Mouse (Mus musculus) kidney, embryonic 14.5 days (tissue): ENCODE measurements at regions not wholly inside any gene's neighbourhood (a gene's known extent, or its start where the extent isn't known, plus 50 kb on each side); places are given as distances from the start of the nearest gene placed in this dataset.
A peak's percentile ranks its signal among the peaks of the same experiment; 100 is the strongest.

ENCODE experiments used
- ATAC-seq: fragments of 200-750 bp; cut with Nextera tagmentation; 2 replicates; pipeline ENCODE4 v1.8.0; 2017; ENCODE audit warnings: moderate number of reproducible peaks, mild to moderate bottlenecking, moderate TSS enrichment, moderate library complexity; ENCODE audit not compliant: low FRiP score, low TSS enrichment
- H3K27ac ChIP-seq: fragments of 300-500 bp; sonication (generic); 2 replicates; pipeline ENCODE4 v1.5.1; 2014; ENCODE audit warnings: low read depth, mild to moderate bottlenecking, low read length, moderate library complexity, mixed read lengths
- H3K27me3 ChIP-seq: fragments of 300-500 bp; sonication (generic); 2 replicates; pipeline ENCODE4 v1.6.1; 2014; ENCODE audit warnings: mild to moderate bottlenecking, low read length; ENCODE audit not compliant: control insufficient read depth, insufficient read depth
- H3K36me3 ChIP-seq: fragments of 300-500 bp; sonication (generic); 2 replicates; pipeline ENCODE4 v1.6.1; 2014; ENCODE audit warnings: low read length, mixed read lengths; ENCODE audit not compliant: control insufficient read depth, insufficient read depth
- H3K4me1 ChIP-seq: fragments of 300-500 bp; sonication (generic); 2 replicates; pipeline ENCODE4 v1.6.1; 2014; ENCODE audit warnings: low read length, mixed read lengths; ENCODE audit not compliant: control insufficient read depth, insufficient read depth
- H3K4me2 ChIP-seq: fragments of 300-500 bp; sonication (generic); replicated peaks from 2 replicates; pipeline ENCODE4 v1.6.1; 2014; ENCODE audit warnings: low read depth, mild to moderate bottlenecking, low read length
- H3K4me3 ChIP-seq: fragments of 300-500 bp; sonication (generic); 2 replicates; pipeline ENCODE4 v1.5.1; 2014; ENCODE audit warnings: mild to moderate bottlenecking, low read length
- H3K9ac ChIP-seq: fragments of 300-500 bp; sonication (generic); 2 replicates; pipeline ENCODE4 v1.6.1; 2014; ENCODE audit warnings: low read depth, mild to moderate bottlenecking, low read length, moderate library complexity
- H3K9me3 ChIP-seq: fragments of 300-500 bp; sonication (generic); 2 replicates; pipeline ENCODE4 v1.6.1; 2016; ENCODE audit warnings: low read length; ENCODE audit not compliant: control insufficient read depth
- WGBS: fragments of 180-500 bp; shearing (Covaris S2); extraction: QIAGEN DNeasy Blood & Tissue Kit; methylation state at CpG from one replicate; pipeline ENCODE4 v1.1.7; 2014; 5-methylcytosine and 5-hydroxymethylcytosine counted together

- H3K27me3 ChIP-seq: no peaks in the 10 kb centered on the region
- H3K4me3 ChIP-seq: no peak overlapping the region
- H3K9ac ChIP-seq: no peak overlapping the region
- 74% methylated on average over 14 of the region's 14 CpGs for WGBS
- peaks cover 22% of the 10 kb centered on the region for H3K4me1 ChIP-seq
- no peak for ATAC-seq
- no peak overlapping the region for H3K4me2 ChIP-seq
- H3K9me3 ChIP-seq: no peaks in the 10 kb centered on the region
- no peak overlapping the region for H3K27ac ChIP-seq
- no peaks in the 10 kb centered on the region for H3K36me3 ChIP-seq
Observed at GRCm38 (mm10) chr13:97443731-97444428, 203.0 kb downstream of the Enc1 start.

GRCm38 (mm10) chr13:97442806-97443205, 201.9 kb downstream of the Enc1 start:
- 67% methylated on average over 1 of the region's 1 CpGs for WGBS
- Histone ChIP-seq H3K27ac (no peak overlapping the region; the same call in 1 of the 2 replicates), H3K27me3 (no peaks in the 10 kb centered on the region), H3K9me3 (no peaks in the 10 kb centered on the region), H3K4me2 (no peak overlapping the region), H3K36me3 (no peaks in the 10 kb centered on the region), H3K9ac (no peak overlapping the region), H3K4me1 (peaks cover 22% of the 10 kb centered on the region), H3K4me3 (no peak overlapping the region)
- no peak for ATAC-seq

- Histone ChIP-seq H3K9me3 (no peaks in the 10 kb centered on the region), H3K4me1 (peaks cover 22% of the 10 kb centered on the region), H3K4me3 (no peak overlapping the region), H3K27me3 (no peaks in the 10 kb centered on the region), H3K9ac (no peak overlapping the region), H3K36me3 (no peaks in the 10 kb centered on the region), H3K27ac (peak overlapping the region; percentile 62; the same call in 1 of the 2 replicates), H3K4me2 (no peak overlapping the region; the same call in 1 of the 2 replicates)
- WGBS: 24% methylated on average over 10 of the region's 10 CpGs
- ATAC-seq: no peak
Observed at GRCm38 (mm10) chr13:97442283-97442682, 201.4 kb downstream of the Enc1 start.

GRCm38 (mm10) chr13:97441803-97442202, 200.9 kb downstream of the Enc1 start:
- no peak overlapping the region for H3K9ac ChIP-seq
- H3K27ac ChIP-seq: peak overlapping the region; percentile 62; the same call in 1 of the 2 replicates
- WGBS: 50% methylated on average over 2 of the region's 2 CpGs
- no peaks in the 10 kb centered on the region for H3K27me3 ChIP-seq
- no peak for ATAC-seq
- H3K9me3 ChIP-seq: no peaks in the 10 kb centered on the region
- no peak overlapping the region for H3K4me3 ChIP-seq
- H3K4me2 ChIP-seq: no peak overlapping the region
- H3K4me1 ChIP-seq: peaks cover 22% of the 10 kb centered on the region
- H3K36me3 ChIP-seq: no peaks in the 10 kb centered on the region

- 16% methylated on average over 16 of the region's 16 CpGs for WGBS
- Histone ChIP-seq H3K27me3 (no peaks in the 10 kb centered on the region), H3K36me3 (no peaks in the 10 kb centered on the region), H3K4me3 (0 out of 2 replicates have a peak overlapping the region, but pooled peaks have one; percentile 2), H3K9me3 (no peaks in the 10 kb centered on the region), H3K4me1 (peaks cover 44% of the 10 kb centered on the region), H3K27ac (peak overlapping the region; percentile 72), H3K4me2 (peak overlapping the region; percentile 24), H3K9ac (peak overlapping the region; percentile 25; the same call in 1 of the 2 replicates)
- ATAC-seq: 0 out of 2 replicates have a peak, but pooled peaks have one; percentile 5
Observed at GRCm38 (mm10) chr13:97439216-97439979, 198.5 kb downstream of the Enc1 start.

GRCm38 (mm10) chr13:97438692-97439091, 197.8 kb downstream of the Enc1 start:
- Histone ChIP-seq H3K27ac (peak overlapping the region; percentile 72), H3K4me1 (peaks cover 48% of the 10 kb centered on the region), H3K36me3 (no peaks in the 10 kb centered on the region), H3K9ac (peak overlapping the region; percentile 25; the same call in 1 of the 2 replicates), H3K4me2 (peak overlapping the region; percentile 24), H3K4me3 (no peak overlapping the region), H3K27me3 (no peaks in the 10 kb centered on the region), H3K9me3 (no peaks in the 10 kb centered on the region)
- 30% methylated on average over 12 of the region's 12 CpGs for WGBS
- ATAC-seq: no peak

GRCm38 (mm10) chr13:97438277-97438676, 197.4 kb downstream of the Enc1 start:
- peaks cover 48% of the 10 kb centered on the region for H3K4me1 ChIP-seq
- H3K9me3 ChIP-seq: no peaks in the 10 kb centered on the region
- H3K36me3 ChIP-seq: no peaks in the 10 kb centered on the region
- H3K27ac ChIP-seq: no peak overlapping the region
- 93% methylated on average over 3 of the region's 3 CpGs for WGBS
- H3K9ac ChIP-seq: no peak overlapping the region
- no peak overlapping the region for H3K4me3 ChIP-seq
- ATAC-seq: no peak
- no peak overlapping the region for H3K4me2 ChIP-seq
- H3K27me3 ChIP-seq: no peaks in the 10 kb centered on the region

- H3K36me3 ChIP-seq: no peaks in the 10 kb centered on the region
- no peak for ATAC-seq
- H3K27me3 ChIP-seq: no peaks in the 10 kb centered on the region
- 21% methylated on average over 5 of the region's 5 CpGs for WGBS
- no peaks in the 10 kb centered on the region for H3K9me3 ChIP-seq
- no peak overlapping the region for H3K4me2 ChIP-seq
- H3K27ac ChIP-seq: 0 out of 2 replicates have a peak overlapping the region, but pooled peaks have one; percentile 86
- peaks cover 42% of the 10 kb centered on the region for H3K4me1 ChIP-seq
- H3K4me3 ChIP-seq: no peak overlapping the region
- H3K9ac ChIP-seq: peak overlapping the region; percentile 35; the same call in 1 of the 2 replicates
Observed at GRCm38 (mm10) chr13:97436719-97437350, 195.9 kb downstream of the Enc1 start.
